Mouse (Mus musculus) CD4-positive, CD25-positive, alpha-beta regulatory T cell, adult 4 months (primary cell): ENCODE measurements around the gene Ctnnb1. TPM values are rescaled to one million over a fixed set of nuclear protein-coding genes. Genes with fewer than 3 reads are reported as not detected.

Experiments
- ATAC-seq: one replicate; pipeline ENCODE4 v1.8.0; 2017
- polyA plus RNA-seq, 2 experiments: library from polyadenylated mRNA; unstranded; fragments of 100-300 nt; shearing (Covaris generic); gene quantifications; one replicate each; pipeline ENCODE4 v1.2.1; 2017

Gene Ctnnb1
- polyA plus RNA-seq, 2 experiments from 2014 or later: 59.3 to 107 TPM

- ATAC-seq: no peak
Observed at GRCm38 (mm10) chr9:120926939-120927606, 1.9 kb upstream of the Ctnnb1 start.

GRCm38 (mm10) chr9:120930021-120930420 lies 1.0 kb downstream of the Ctnnb1 start:
- ATAC-seq: no peak

GRCm38 (mm10) chr9:120930811-120931210 lies 1.8 kb downstream of the Ctnnb1 start:
- ATAC-seq: no peak

- ATAC-seq: no peak
Observed at GRCm38 (mm10) chr9:120932371-120932770, 3.4 kb downstream of the Ctnnb1 start.

GRCm38 (mm10) chr9:120932797-120933586 lies 4.0 kb downstream of the Ctnnb1 start:
- peak; percentile 72 for ATAC-seq

- ATAC-seq: peak; percentile 11
Observed at GRCm38 (mm10) chr9:120933587-120933885, 4.5 kb downstream of the Ctnnb1 start.

- ATAC-seq: peak; percentile 2
Observed at GRCm38 (mm10) chr9:120933886-120934758, 5.1 kb downstream of the Ctnnb1 start.

- ATAC-seq: no peak
Observed at GRCm38 (mm10) chr9:120934821-120935633, 6.0 kb downstream of the Ctnnb1 start.

GRCm38 (mm10) chr9:120935634-120935922 lies 6.6 kb downstream of the Ctnnb1 start:
- peak; percentile 24 for ATAC-seq

GRCm38 (mm10) chr9:120936351-120936750 lies 7.3 kb downstream of the Ctnnb1 start:
- no peak for ATAC-seq

- ATAC-seq: no peak
Observed at GRCm38 (mm10) chr9:120940858-120941257, 11.8 kb downstream of the Ctnnb1 start.

GRCm38 (mm10) chr9:120943757-120944156 lies 14.7 kb downstream of the Ctnnb1 start:
- ATAC-seq: no peak

- no peak for ATAC-seq
Observed at GRCm38 (mm10) chr9:120944211-120944610, 15.2 kb downstream of the Ctnnb1 start.

GRCm38 (mm10) chr9:120946131-120946530 lies 17.1 kb downstream of the Ctnnb1 start:
- no peak for ATAC-seq

GRCm38 (mm10) chr9:120948832-120949231 lies 19.8 kb downstream of the Ctnnb1 start:
- no peak for ATAC-seq

GRCm38 (mm10) chr9:120950761-120951160 lies 21.7 kb downstream of the Ctnnb1 start:
- no peak for ATAC-seq

- ATAC-seq: no peak
Observed at GRCm38 (mm10) chr9:120951947-120952346, 22.9 kb downstream of the Ctnnb1 start.

- no peak for ATAC-seq
Observed at GRCm38 (mm10) chr9:120958051-120958450, 29.0 kb downstream of the Ctnnb1 start.

- ATAC-seq: no peak
Observed at GRCm38 (mm10) chr9:120958560-120958959, 29.5 kb downstream of the Ctnnb1 start.

GRCm38 (mm10) chr9:120959225-120959624 lies 30.2 kb downstream of the Ctnnb1 start:
- no peak for ATAC-seq

- ATAC-seq: no peak
Observed at GRCm38 (mm10) chr9:120960611-120961010, 31.6 kb downstream of the Ctnnb1 start.

- ATAC-seq: no peak
Observed at GRCm38 (mm10) chr9:120961466-120961865, 32.5 kb downstream of the Ctnnb1 start.
